Mouse (Mus musculus) kidney, embryonic 14.5 days (tissue): ENCODE data around the gene Actr1b. TPM values are rescaled to one million over a fixed set of nuclear protein-coding genes. Genes with fewer than 3 reads are reported as not detected.

Experiments used
- ATAC-seq: fragments of 200-750 bp; cut with Nextera tagmentation; 2 replicates; pipeline ENCODE4 v1.8.0; 2017; ENCODE audit warnings: moderate number of reproducible peaks, mild to moderate bottlenecking, moderate TSS enrichment, moderate library complexity; ENCODE audit not compliant: low FRiP score, low TSS enrichment
- H3K27ac ChIP-seq: fragments of 300-500 bp; sonication (generic); 2 replicates; pipeline ENCODE4 v1.5.1; 2014; ENCODE audit warnings: low read depth, mild to moderate bottlenecking, low read length, moderate library complexity, mixed read lengths
- H3K27me3 ChIP-seq: fragments of 300-500 bp; sonication (generic); 2 replicates; pipeline ENCODE4 v1.6.1; 2014; ENCODE audit warnings: mild to moderate bottlenecking, low read length; ENCODE audit not compliant: control insufficient read depth, insufficient read depth
- H3K36me3 ChIP-seq: fragments of 300-500 bp; sonication (generic); 2 replicates; pipeline ENCODE4 v1.6.1; 2014; ENCODE audit warnings: low read length, mixed read lengths; ENCODE audit not compliant: control insufficient read depth, insufficient read depth
- H3K4me1 ChIP-seq: fragments of 300-500 bp; sonication (generic); 2 replicates; pipeline ENCODE4 v1.6.1; 2014; ENCODE audit warnings: low read length, mixed read lengths; ENCODE audit not compliant: control insufficient read depth, insufficient read depth
- H3K4me2 ChIP-seq: fragments of 300-500 bp; sonication (generic); replicated peaks from 2 replicates; pipeline ENCODE4 v1.6.1; 2014; ENCODE audit warnings: low read depth, mild to moderate bottlenecking, low read length
- H3K4me3 ChIP-seq: fragments of 300-500 bp; sonication (generic); 2 replicates; pipeline ENCODE4 v1.5.1; 2014; ENCODE audit warnings: mild to moderate bottlenecking, low read length
- H3K9ac ChIP-seq: fragments of 300-500 bp; sonication (generic); 2 replicates; pipeline ENCODE4 v1.6.1; 2014; ENCODE audit warnings: low read depth, mild to moderate bottlenecking, low read length, moderate library complexity
- H3K9me3 ChIP-seq: fragments of 300-500 bp; sonication (generic); 2 replicates; pipeline ENCODE4 v1.6.1; 2016; ENCODE audit warnings: low read length; ENCODE audit not compliant: control insufficient read depth
- WGBS: fragments of 180-500 bp; shearing (Covaris S2); extraction: QIAGEN DNeasy Blood & Tissue Kit; methylation state at CpG from one replicate; pipeline ENCODE4 v1.1.7; 2014; 5-methylcytosine and 5-hydroxymethylcytosine counted together
- polyA plus RNA-seq: library from polyadenylated mRNA; unstranded; fragments of >200 nt; fragmentation: Nextera tagmentation; extraction: Ambion mirVana; gene quantifications from 2 replicates; pipeline ENCODE4 v1.2.1, GENCODE M21; 2014

The Actr1b gene
- polyA plus RNA-seq, 1 experiment from 2014 or later: 93.0 TPM

GRCm38 (mm10) chr1:36744268-36744944 is 30.2 kb upstream of the Actr1b start:
- WGBS: 26% methylated on average over 17 of the region's 17 CpGs
- ATAC-seq: peak; percentile 46; the same call in 1 of the 2 replicates
- H3K36me3 ChIP-seq: no peaks in the 10 kb centered on the region
- no peak overlapping the region for H3K27ac ChIP-seq
- no peaks in the 10 kb centered on the region for H3K4me1 ChIP-seq
- H3K27me3 ChIP-seq: no peaks in the 10 kb centered on the region
- H3K9ac ChIP-seq: no peak overlapping the region
- peak overlapping the region; percentile 12; the same call in 1 of the 2 replicates for H3K4me3 ChIP-seq
- peak overlapping the region; percentile 21 for H3K4me2 ChIP-seq
- H3K9me3 ChIP-seq: no peaks in the 10 kb centered on the region

- Histone ChIP-seq H3K27ac (no peak overlapping the region), H3K4me3 (no peak overlapping the region), H3K36me3 (no peaks in the 10 kb centered on the region), H3K27me3 (no peaks in the 10 kb centered on the region), H3K4me2 (no peak overlapping the region), H3K9me3 (no peaks in the 10 kb centered on the region), H3K4me1 (no peaks in the 10 kb centered on the region), H3K9ac (no peak overlapping the region)
- 80% methylated on average over 9 of the region's 9 CpGs for WGBS
- no peak for ATAC-seq
These were observed 28.8 kb upstream of the Actr1b start for GRCm38 (mm10) chr1:36743046-36743445.

- WGBS: 87% methylated on average over 5 of the region's 5 CpGs
- Histone ChIP-seq H3K27ac (no peak overlapping the region), H3K27me3 (no peaks in the 10 kb centered on the region), H3K9ac (no peak overlapping the region), H3K4me3 (no peak overlapping the region), H3K36me3 (no peaks in the 10 kb centered on the region), H3K4me2 (no peak overlapping the region), H3K4me1 (no peaks in the 10 kb centered on the region), H3K9me3 (no peaks in the 10 kb centered on the region)
- no peak for ATAC-seq
These were observed 25.0 kb upstream of the Actr1b start for GRCm38 (mm10) chr1:36739231-36739630.

GRCm38 (mm10) chr1:36737300-36737699 is 23.1 kb upstream of the Actr1b start:
- no peaks in the 10 kb centered on the region for H3K27me3 ChIP-seq
- no peaks in the 10 kb centered on the region for H3K36me3 ChIP-seq
- no peak overlapping the region for H3K4me2 ChIP-seq
- no peaks in the 10 kb centered on the region for H3K9me3 ChIP-seq
- ATAC-seq: peak; percentile 35; the same call in 1 of the 2 replicates
- WGBS: 11% methylated on average over 4 of the region's 4 CpGs
- H3K27ac ChIP-seq: no peak overlapping the region
- H3K4me1 ChIP-seq: no peaks in the 10 kb centered on the region
- no peak overlapping the region for H3K9ac ChIP-seq
- no peak overlapping the region for H3K4me3 ChIP-seq

- no peaks in the 10 kb centered on the region for H3K36me3 ChIP-seq
- no peak overlapping the region for H3K4me3 ChIP-seq
- H3K9ac ChIP-seq: no peak overlapping the region
- H3K4me2 ChIP-seq: no peak overlapping the region
- H3K9me3 ChIP-seq: no peaks in the 10 kb centered on the region
- ATAC-seq: no peak
- peaks cover 6% of the 10 kb centered on the region; the same call in 1 of the 2 replicates for H3K4me1 ChIP-seq
- no peaks in the 10 kb centered on the region for H3K27me3 ChIP-seq
- WGBS: 49% methylated on average over 4 of the region's 4 CpGs
- H3K27ac ChIP-seq: no peak overlapping the region
These were observed 9.8 kb upstream of the Actr1b start for GRCm38 (mm10) chr1:36724057-36724431.

- 48% methylated on average over 16 of the region's 16 CpGs for WGBS
- H3K4me1 ChIP-seq: peaks cover 6% of the 10 kb centered on the region; the same call in 1 of the 2 replicates
- no peak overlapping the region for H3K9ac ChIP-seq
- no peak overlapping the region for H3K27ac ChIP-seq
- H3K4me2 ChIP-seq: no peak overlapping the region
- no peaks in the 10 kb centered on the region for H3K27me3 ChIP-seq
- H3K9me3 ChIP-seq: no peaks in the 10 kb centered on the region
- no peak overlapping the region for H3K4me3 ChIP-seq
- H3K36me3 ChIP-seq: no peaks in the 10 kb centered on the region
- ATAC-seq: 0 out of 2 replicates have a peak, but pooled peaks have one; percentile 43
These were observed 9.2 kb upstream of the Actr1b start for GRCm38 (mm10) chr1:36723146-36724056.

- H3K4me3 ChIP-seq: no peak overlapping the region
- ATAC-seq: no peak
- H3K9me3 ChIP-seq: no peaks in the 10 kb centered on the region
- no peaks in the 10 kb centered on the region for H3K27me3 ChIP-seq
- no peak overlapping the region for H3K9ac ChIP-seq
- no peak overlapping the region for H3K27ac ChIP-seq
- H3K4me1 ChIP-seq: peaks cover 6% of the 10 kb centered on the region; the same call in 1 of the 2 replicates
- H3K4me2 ChIP-seq: no peak overlapping the region
- no peaks in the 10 kb centered on the region for H3K36me3 ChIP-seq
- 56% methylated on average over 1 of the region's 1 CpGs for WGBS
These were observed 4.6 kb upstream of the Actr1b start for GRCm38 (mm10) chr1:36718786-36719185.

- ATAC-seq: no peak
- H3K4me2 ChIP-seq: no peak overlapping the region
- H3K9ac ChIP-seq: no peak overlapping the region
- no peak overlapping the region for H3K4me3 ChIP-seq
- 92% methylated on average over 2 of the region's 2 CpGs for WGBS
- no peaks in the 10 kb centered on the region for H3K27me3 ChIP-seq
- no peak overlapping the region for H3K27ac ChIP-seq
- H3K36me3 ChIP-seq: peaks cover 12% of the 10 kb centered on the region
- no peaks in the 10 kb centered on the region for H3K9me3 ChIP-seq
- peaks cover 13% of the 10 kb centered on the region for H3K4me1 ChIP-seq
These were observed 3.1 kb downstream of the Actr1b start for GRCm38 (mm10) chr1:36711104-36711503.

- H3K4me3 ChIP-seq: peak within 1 kb of the TSS; percentile 94
- H3K27me3 ChIP-seq: no peaks in the 10 kb centered on the region
- H3K9me3 ChIP-seq: no peaks in the 10 kb centered on the region
- H3K36me3 ChIP-seq: peaks cover 24% of the 10 kb centered on the region
- 0% methylated on average over 29 of the region's 29 CpGs for WGBS
- peak within 1 kb of the TSS; percentile 61 for H3K4me2 ChIP-seq
- H3K9ac ChIP-seq: peak within 1 kb of the TSS; percentile 91
- peak; percentile 96 for ATAC-seq
- H3K4me1 ChIP-seq: peaks cover 13% of the 10 kb centered on the region
- peak within 1 kb of the TSS; percentile 83 for H3K27ac ChIP-seq
These were observed 4.4 kb downstream of the Actr1b start, which contains the start of gene 4933424G06Rik for GRCm38 (mm10) chr1:36709854-36710280. 4933424G06Rik (plus strand) TSS chr1:36710149.
